Mouse (Mus musculus): ENCODE data around the gene Cldn2.

Cldn2 gene

DNA sequence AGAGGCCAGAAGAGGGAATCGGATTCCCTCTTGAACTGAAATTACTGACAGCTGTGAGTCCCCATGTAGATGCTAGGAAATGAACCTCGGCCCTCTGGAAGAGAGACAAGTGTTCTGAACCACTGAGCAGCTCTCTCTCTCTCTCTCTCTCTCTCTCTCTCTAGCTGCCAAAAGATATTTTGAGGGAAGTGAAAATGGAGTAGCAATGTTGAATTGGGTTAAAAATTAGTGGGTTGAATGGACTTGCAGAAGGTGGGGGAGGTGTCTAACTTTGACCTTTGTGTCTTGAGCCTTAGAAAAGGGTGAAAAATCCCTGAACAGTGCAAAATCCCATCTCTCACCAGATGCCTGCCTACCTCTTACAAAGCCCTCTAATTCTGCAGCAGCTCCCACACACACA, 6.8 kb downstream of the Cldn2 start:
- DNase-seq (ENCODE audit: low spot score in 2 of 2) = no peak

DNA sequence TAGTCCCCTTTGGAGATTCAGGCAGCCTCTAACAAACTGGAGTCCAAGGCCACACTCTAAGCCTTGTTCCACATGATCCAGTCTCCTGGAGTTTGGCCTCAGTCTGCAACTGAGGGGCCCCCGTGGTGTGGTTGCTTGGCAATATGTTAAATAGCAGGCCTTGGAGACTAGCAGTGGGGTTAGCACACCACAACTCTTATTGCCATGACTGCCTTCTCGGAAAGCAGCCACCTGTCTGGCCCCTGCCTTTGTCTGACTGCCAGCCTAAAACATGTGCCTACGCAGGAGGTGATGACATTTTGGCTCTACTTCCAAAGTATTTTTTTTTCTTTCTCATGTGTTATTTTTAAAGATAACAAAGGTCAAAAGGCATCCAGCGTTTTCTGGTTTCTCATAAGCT, 7.5 kb downstream of the Cldn2 start:
- no peak for DNase-seq (ENCODE audit: low spot score in 2 of 2)

DNA sequence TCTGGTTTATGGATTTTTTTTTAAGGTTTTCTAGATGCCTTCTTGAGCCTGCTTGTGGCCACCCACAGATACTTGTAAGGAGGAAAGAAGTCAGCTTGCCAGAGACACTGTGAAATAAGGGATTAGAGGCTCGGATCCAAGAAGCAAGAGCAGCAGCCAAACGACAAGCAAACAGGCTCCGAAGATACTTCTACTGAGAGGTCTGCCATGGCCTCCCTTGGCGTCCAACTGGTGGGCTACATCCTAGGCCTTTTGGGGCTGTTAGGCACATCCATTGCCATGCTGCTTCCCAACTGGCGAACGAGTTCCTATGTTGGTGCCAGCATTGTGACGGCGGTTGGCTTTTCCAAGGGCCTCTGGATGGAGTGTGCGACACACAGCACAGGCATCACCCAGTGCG, 7.9 kb downstream of the Cldn2 start:
- no peak for DNase-seq (ENCODE audit: low spot score in 2 of 2)

- DNase-seq (ENCODE audit: low spot score in 2 of 2) = no peak
These were observed 12.1 kb downstream of the Cldn2 start for GRCm38 (mm10) chrX:139812636-139813298.

- no peak for DNase-seq (ENCODE audit: low spot score in 2 of 2)
These were observed 12.8 kb downstream of the Cldn2 start for GRCm38 (mm10) chrX:139813299-139814002.

GRCm38 (mm10) chrX:139814018-139814635, 13.5 kb downstream of the Cldn2 start:
- DNase-seq (ENCODE audit: low spot score in 2 of 2) = no peak

- no peak for DNase-seq (ENCODE audit: low spot score in 2 of 2)
These were observed 14.6 kb downstream of the Cldn2 start for GRCm38 (mm10) chrX:139815201-139815600.

- DNase-seq (ENCODE audit: low spot score in 2 of 2) = no peak
These were observed 24.8 kb downstream of the Cldn2 start for GRCm38 (mm10) chrX:139825402-139825801.

DNA sequence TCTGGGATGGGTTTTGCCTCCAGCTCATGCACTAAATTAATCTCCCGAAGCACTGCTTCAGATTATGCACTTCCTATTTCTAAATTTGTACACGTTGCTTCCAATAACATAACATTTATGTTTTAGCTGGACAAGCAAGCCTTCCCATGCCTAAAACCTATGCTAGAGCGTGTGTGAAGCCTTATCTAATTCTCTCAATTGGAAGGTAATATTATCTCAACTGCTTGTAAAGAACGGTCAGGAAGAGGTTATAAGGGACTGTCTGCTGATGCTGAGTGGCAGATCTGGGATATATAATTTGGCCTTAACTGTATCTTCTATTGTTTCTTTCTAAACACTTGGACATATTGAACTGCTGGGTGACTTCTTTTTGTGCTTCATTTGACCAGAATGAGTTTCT, 26.3 kb downstream of the Cldn2 start:
- no peak for DNase-seq (ENCODE audit: low spot score in 2 of 2)

DNA sequence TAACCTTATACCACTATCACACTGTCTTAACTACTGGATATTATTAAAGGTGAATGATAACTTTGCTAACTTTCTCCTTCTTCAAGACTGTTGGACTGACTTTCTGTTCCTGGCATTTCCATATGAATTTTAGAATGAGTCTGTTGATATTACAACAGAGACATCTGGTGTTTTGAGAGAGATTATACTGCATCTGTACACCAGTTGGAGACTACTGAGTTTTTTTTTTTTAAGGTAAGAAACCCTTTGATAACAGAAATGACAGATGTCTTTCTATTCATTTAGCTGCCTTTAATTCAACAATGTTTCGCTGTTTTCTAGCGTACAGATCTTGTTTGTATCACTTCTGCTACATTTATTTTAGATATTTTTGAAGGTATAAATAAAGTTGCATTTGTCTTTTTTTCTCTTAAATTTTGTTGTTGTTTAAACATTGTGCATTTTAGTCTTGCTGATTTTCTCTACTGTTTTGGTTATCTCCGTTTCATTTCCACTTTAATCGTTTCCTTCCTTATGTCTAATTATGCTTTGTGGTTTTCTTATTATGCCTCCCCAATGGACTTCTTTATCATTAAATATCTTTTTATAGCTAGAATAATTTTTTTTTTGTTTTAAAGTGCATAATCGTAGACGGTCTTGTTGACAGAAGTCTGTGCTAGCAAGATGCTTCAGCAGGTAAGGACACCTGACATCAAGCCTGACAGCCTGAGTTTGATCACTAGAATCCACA, 27.9 kb downstream of the Cldn2 start:
- DNase-seq (ENCODE audit: low spot score in 2 of 2) = no peak

GRCm38 (mm10) chrX:139832464-139832863, 31.8 kb downstream of the Cldn2 start:
- peak in 1 of 2 experiments; percentile 3 for DNase-seq (ENCODE audit: low spot score in 2 of 2)

DNA sequence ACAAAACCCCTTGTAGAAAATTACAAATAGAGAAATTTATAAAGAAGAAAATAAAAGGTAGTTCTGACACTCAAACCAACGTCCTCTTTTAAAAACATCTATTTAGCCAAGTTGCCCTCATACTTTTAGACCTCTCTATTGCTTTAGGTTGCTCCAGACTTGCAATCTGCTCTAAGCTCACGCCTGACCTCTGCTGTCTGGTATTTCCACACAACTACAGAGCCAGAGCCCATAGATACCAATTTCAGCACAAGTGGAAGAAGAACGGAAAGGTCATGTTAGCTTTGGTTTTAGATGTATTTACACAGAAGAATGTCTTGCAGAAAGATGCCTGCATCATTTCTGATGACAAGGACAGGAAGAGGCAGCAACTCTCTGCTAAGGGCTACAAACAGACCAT, 38.4 kb downstream of the Cldn2 start:
- DNase-seq (ENCODE audit: low spot score in 2 of 2) = no peak

- DNase-seq (ENCODE audit: low spot score in 2 of 2) = no peak
These were observed 40.5 kb downstream of the Cldn2 start for GRCm38 (mm10) chrX:139841091-139841490.

DNA sequence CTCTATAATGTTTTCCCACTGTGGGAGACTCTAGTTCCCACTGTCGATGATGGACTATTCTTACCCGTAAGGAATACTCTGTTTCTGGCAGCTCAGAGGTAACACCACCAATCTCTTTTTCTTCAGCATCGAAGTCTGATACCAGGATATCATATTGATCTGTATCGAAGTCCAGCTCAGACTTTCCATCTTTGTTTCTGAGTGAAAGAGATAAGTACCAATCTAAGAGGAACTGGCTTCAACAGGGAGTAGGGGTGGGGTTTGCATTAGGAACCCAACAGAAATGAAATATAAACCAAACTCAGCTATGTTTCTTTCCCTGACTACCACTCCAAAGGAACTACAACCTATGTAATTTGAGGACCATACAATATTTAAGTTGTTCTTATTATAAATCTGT, 54.2 kb downstream of the Cldn2 start:
- no peak for DNase-seq (ENCODE audit: low spot score in 2 of 2)

- no peak for DNase-seq (ENCODE audit: low spot score in 2 of 2)
These were observed 58.8 kb downstream of the Cldn2 start for GRCm38 (mm10) chrX:139859402-139859801.

Data from thymus, postnatal 10 days (tissue).